Mouse (Mus musculus) heart, postnatal 0 days (tissue): ENCODE measurements around the gene Timp2.
A peak's percentile ranks its signal among the peaks of the same experiment; 100 is the strongest.

Experiments
- CTCF ChIP-seq: IDR thresholded peaks from 2 replicates; pipeline ENCODE4 v1.5.1; 2016; ENCODE audit warnings: antibody characterized with exemption, control low read depth, low read depth
- EP300 ChIP-seq: IDR thresholded peaks from 2 replicates; pipeline ENCODE4 v1.6.1; 2016; ENCODE audit warnings: antibody characterized with exemption, low read depth

- TF ChIP-seq CTCF: peak; percentile 85
- TF ChIP-seq EP300: no peak
Measured at GRCm38 (mm10) chr11:118317129-118317528, 38.4 kb downstream of the Timp2 start.
